13 mouse cellular contexts compared by ENCODE assay signal in genomic region chr10:117947911-117948310, GRCm38 (mm10).
DNase-seq lines count a peak whose midpoint lies in the region; ATAC-seq and TF ChIP-seq lines count a peak whose summit lies in the region.
"Had no signal": no experiment of that assay in that cellular context is flagged by ENCODE, and none has a peak within 500 bp of the region (broad histone marks: within the 10 kb centered on the region; RNA-seq: fewer than 3 reads in every experiment).

No protein-coding gene starts in this region.

- peaks cover 2 to 16% of the 10 kb centered on the region in 2 experiments; a peak in 2 of 4 replicates for H3K4me1 ChIP-seq in heart, embryonic 14.5 days (ENCODE audit: control insufficient read depth in 2 of 2, insufficient read depth in 2 of 2, low read length in 2 of 2)
- H3K4me1 ChIP-seq in heart, adult 2 months (ENCODE audit: control insufficient read depth, insufficient read depth, low read length) = peaks cover 2% of the 10 kb centered on the region
- peaks cover 6% of the 10 kb centered on the region for H3K4me1 ChIP-seq in limb, embryonic 15.5 days
- H3K4me1 ChIP-seq in midbrain, embryonic 13.5 days (replicated peaks) = no peaks in the 10 kb centered on the region
- H3K4me1 ChIP-seq: stomach, embryonic 15.5 days had no signal

- no peak overlapping the region for H3K9ac ChIP-seq in heart, embryonic 14.5 days (ENCODE audit: low read length)
- no peak overlapping the region for H3K9ac ChIP-seq in heart, adult 2 months (ENCODE audit: low read depth, low read length)
- no peak overlapping the region for H3K9ac ChIP-seq in limb, embryonic 15.5 days
- no peak overlapping the region for H3K9ac ChIP-seq in midbrain, embryonic 13.5 days (replicated peaks)
- H3K9ac ChIP-seq: lung, embryonic 15.5 days; stomach, embryonic 15.5 days had no signal

- no peak overlapping the region for H3K4me3 ChIP-seq in heart, embryonic 14.5 days (ENCODE audit: control insufficient read depth in 1 of 2, insufficient read depth in 1 of 2, low read depth in 1 of 2, low read length in 2 of 2)
- no peak overlapping the region for H3K4me3 ChIP-seq in heart, adult 2 months
- peak overlapping the region; percentile 20; the same call in 1 of the 2 replicates for H3K4me3 ChIP-seq in limb, embryonic 15.5 days
- H3K4me3 ChIP-seq in midbrain, embryonic 13.5 days (replicated peaks) = no peak overlapping the region
- H3K4me3 ChIP-seq: stomach, embryonic 15.5 days had no signal

- intact Hi-C loops in heart, adult 2 months (cut with DNase I) = no loop called here
- intact Hi-C loops in left cerebral cortex, postnatal 25 days (cut with DNase I) = no loop called here

- TF ChIP-seq CTCF in heart, adult 2 months (IDR thresholded peaks at IDR 0.05) = no peak

- H3K27me3 ChIP-seq in heart, embryonic 14.5 days (ENCODE audit: control insufficient read depth, insufficient read depth, low read length) = no peaks in the 10 kb centered on the region
- H3K27me3 ChIP-seq in heart, adult 2 months (ENCODE audit: control insufficient read depth, insufficient read depth, low read length) = no peaks in the 10 kb centered on the region
- no peaks in the 10 kb centered on the region for H3K27me3 ChIP-seq in limb, embryonic 15.5 days
- no peaks in the 10 kb centered on the region for H3K27me3 ChIP-seq in midbrain, embryonic 13.5 days
- H3K27me3 ChIP-seq: lung, embryonic 15.5 days; stomach, embryonic 15.5 days had no signal

- no peak for ATAC-seq in heart, embryonic 14.5 days (ENCODE audit: insufficient number of reproducible peaks, insufficient read depth, low FRiP score, low read depth)
- no peak for ATAC-seq in limb, embryonic 15.5 days (ENCODE audit: insufficient number of reproducible peaks, low FRiP score, low TSS enrichment, low read depth)
- no peak for ATAC-seq in midbrain, embryonic 13.5 days
- ATAC-seq: midbrain, embryonic 16.5 days had no signal

- no peaks in the 10 kb centered on the region for H3K36me3 ChIP-seq in heart, embryonic 14.5 days (ENCODE audit: control insufficient read depth, insufficient read depth, low read length)
- H3K36me3 ChIP-seq in heart, adult 2 months (ENCODE audit: control insufficient read depth, insufficient read depth, low read length) = no peaks in the 10 kb centered on the region
- H3K36me3 ChIP-seq in limb, embryonic 15.5 days = no peaks in the 10 kb centered on the region
- H3K36me3 ChIP-seq in midbrain, embryonic 13.5 days = no peaks in the 10 kb centered on the region
- H3K36me3 ChIP-seq: lung, embryonic 15.5 days; stomach, embryonic 15.5 days had no signal

- no peaks in the 10 kb centered on the region for H3K79me2 ChIP-seq in heart, adult 2 months (replicated peaks; ENCODE audit: control insufficient read depth, insufficient read depth, low read length)

- no peak for TF ChIP-seq EP300 in heart, adult 2 months (IDR thresholded peaks at IDR 0.05; ENCODE audit: insufficient read depth, low read depth, low read length)

- H3K9me3 ChIP-seq in heart, embryonic 14.5 days (ENCODE audit: control insufficient read depth, low read length) = no peaks in the 10 kb centered on the region
- no peaks in the 10 kb centered on the region for H3K9me3 ChIP-seq in limb, embryonic 15.5 days
- H3K9me3 ChIP-seq in midbrain, embryonic 13.5 days = no peaks in the 10 kb centered on the region
- H3K9me3 ChIP-seq: lung, embryonic 15.5 days; stomach, embryonic 15.5 days had no signal

- WGBS in heart, embryonic 14.5 days = 77% methylated on average over 7 of the region's 7 CpGs
- WGBS in heart, adult 2 months = 77% methylated on average over 7 of the region's 7 CpGs
- WGBS in limb, embryonic 15.5 days = 57% methylated on average over 7 of the region's 7 CpGs
- WGBS in midbrain, embryonic 13.5 days = 94% methylated on average over 7 of the region's 7 CpGs

- H3K27ac ChIP-seq in heart, embryonic 14.5 days (replicated peaks in 1 of 2; ENCODE audit: control insufficient read depth in 1 of 2, insufficient read depth in 1 of 2, low read depth in 2 of 2, low read length in 2 of 2) = no peak overlapping the region
- H3K27ac ChIP-seq in heart, adult 2 months = no peak overlapping the region
- no peak overlapping the region for H3K27ac ChIP-seq in limb, embryonic 15.5 days
- H3K27ac ChIP-seq in midbrain, embryonic 13.5 days = no peak overlapping the region
- H3K27ac ChIP-seq: lung, embryonic 15.5 days; stomach, embryonic 15.5 days had no signal

- no peak for DNase-seq in heart, adult 2 months
- DNase-seq in spleen, postnatal 36 days (ENCODE audit: low spot score in 2 of 2) = peak; percentile 48 to 58
- no peak for DNase-seq in spleen, postnatal 14 days (ENCODE audit: low spot score in 2 of 2)
- DNase-seq in urinary bladder, postnatal 10 days (ENCODE audit: low spot score) = no peak
- no peak for DNase-seq in left cerebral cortex, postnatal 25 days (ENCODE audit: low spot score in 2 of 2)
- DNase-seq: cerebellum, adult 8-10 months; gastrocnemius, postnatal 14 days had no signal

- H3K4me2 ChIP-seq in heart, embryonic 14.5 days (ENCODE audit: low read length) = peak overlapping the region; percentile 54; the same call in 1 of the 2 replicates
- peak overlapping the region; percentile 46; the same call in 1 of the 2 replicates for H3K4me2 ChIP-seq in limb, embryonic 15.5 days
- no peak overlapping the region for H3K4me2 ChIP-seq in midbrain, embryonic 13.5 days (replicated peaks)

- TF ChIP-seq POLR2A in heart, adult 2 months (IDR thresholded peaks at IDR 0.05; ENCODE audit: insufficient read depth, low read depth, low read length) = no peak

Comparison
In these comparisons a context has a peak if more than half of its experiments do, and no peak if none do; other contexts are left out.
1. DNase-seq: peak in spleen, postnatal 36 days (2 of 2); none in heart, adult 2 months (0 of 2), spleen, postnatal 14 days (0 of 2), urinary bladder, postnatal 10 days (single experiment) and left cerebral cortex, postnatal 25 days (0 of 2).